Mouse (Mus musculus): ENCODE measurements at regions not wholly inside any gene's neighbourhood (a gene's known extent, or its start where the extent isn't known, plus 50 kb on each side); places are given as distances from the start of the nearest gene placed in this dataset.

- TF ChIP-seq CTCF (IDR thresholded peaks at IDR 0.05; ENCODE audit: extremely low read depth, insufficient read depth, low read length) (no peak), POLR2A (IDR thresholded peaks at IDR 0.05; ENCODE audit: extremely low read depth, insufficient read depth, low read length) (no peak)
These were observed 513.5 kb upstream of the Klf6 start for GRCm38 (mm10) chr13:5347503-5348469.
